Comparison of ENCODE assay signal across 16 mouse cellular contexts in genomic region chr9:40522156-40522555, GRCm38 (mm10). TPM values are rescaled to one million over a fixed set of nuclear protein-coding genes. Genes with fewer than 3 reads are reported as not detected.
A peak's percentile ranks its signal among the peaks of the same experiment; 100 is the strongest.
DNase-seq lines count a peak whose midpoint lies in the region.
"Had no signal": no experiment of that assay in that cellular context is flagged by ENCODE, and none has a peak within 500 bp of the region (broad histone marks: within the 10 kb centered on the region; RNA-seq: fewer than 3 reads in every experiment).

No protein-coding gene starts in this region.

- DNase-seq in layer of hippocampus, adult 11-12 months (ENCODE audit: low spot score), result peak; percentile 29
- no peak for DNase-seq in layer of hippocampus, postnatal 10 days (ENCODE audit: low spot score in 2 of 2)
- DNase-seq in right cerebral cortex, adult 2 months (ENCODE audit: low spot score in 2 of 2), result peak; percentile 72 to 77
- DNase-seq in right cerebral cortex, postnatal 25 days, result no peak
- DNase-seq in left cerebral cortex, postnatal 36 days (ENCODE audit: low spot score in 2 of 2), result peak; percentile 36 to 41
- DNase-seq in lung, adult 18-20 months, result no peak
- no peak for DNase-seq in heart, adult 8-10 months (ENCODE audit: low spot score)
- DNase-seq: adrenal gland, adult 2 months; adrenal gland, postnatal 36 days; B cell, adult 2 months; cerebellum, adult 8-10 months; cerebellum, postnatal 36 days; gastrocnemius, postnatal 14 days; heart, postnatal 10 days; kidney, postnatal 14 days; thymus, postnatal 4 days had no signal

- intact Hi-C loops in left cerebral cortex, postnatal 36 days (cut with DNase I), result no loop called here

RNA-seq across cellular contexts. Expression of gene Gramd1b, which starts 9.0 kb away (rescaled TPM):
- total RNA-seq in layer of hippocampus, postnatal 10 days (2021), result 100 to 1,000 TPM; 122 to 128 TPM
- total RNA-seq in left cerebral cortex, postnatal 36 days (2021), result 100 to 1,000 TPM; 146 to 182 TPM
- 10 to 100 TPM; 12.8 to 28.0 (median 19.8) TPM for total RNA-seq in heart, adult 8-10 months (2022)

Comparison
In these comparisons a context has a peak if more than half of its experiments do, and no peak if none do; other contexts are left out.
1. DNase-seq: peak in layer of hippocampus, adult 11-12 months (single experiment), right cerebral cortex, adult 2 months (2 of 2) and left cerebral cortex, postnatal 36 days (2 of 2); none in layer of hippocampus, postnatal 10 days (0 of 2), right cerebral cortex, postnatal 25 days (single experiment), lung, adult 18-20 months (0 of 2) and heart, adult 8-10 months (single experiment).
2. RNA of gene Gramd1b, which starts 9.0 kb away (total RNA-seq): 146 to 182 TPM in left cerebral cortex, postnatal 36 days and 122 to 128 TPM in layer of hippocampus, postnatal 10 days; 12.8 to 28.0 TPM in heart, adult 8-10 months; every median in the first group is over 4 times any median in the second.